ENCODE assay signal across 28 mouse cellular contexts in the genomic region with DNA sequence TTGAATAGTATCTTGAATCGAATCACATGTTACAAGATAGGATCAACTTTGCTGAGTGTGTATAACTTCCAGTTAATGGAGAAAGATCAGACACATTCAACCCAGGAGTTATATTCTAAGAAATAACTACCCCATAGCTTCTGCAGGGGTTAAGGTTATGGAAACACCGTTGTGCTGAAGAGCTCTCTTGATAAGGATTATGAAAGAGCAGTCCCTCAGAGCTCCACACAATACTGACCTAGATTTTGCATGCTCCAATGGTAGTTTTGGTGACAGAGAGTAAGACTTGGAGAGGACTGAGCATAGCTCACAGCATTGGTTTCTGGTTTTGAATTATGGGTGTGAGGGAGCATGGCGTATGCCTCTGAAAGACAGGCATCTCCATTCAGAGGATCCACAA.
"Had no signal": no experiment of that assay in that cellular context is flagged by ENCODE, and none has a peak within 500 bp of the region (broad histone marks: within the 10 kb centered on the region; RNA-seq: fewer than 3 reads in every experiment).

No protein-coding gene starts in this region.

- H3K4me2 ChIP-seq: embryonic facial prominence, embryonic 12.5 days; embryonic facial prominence, embryonic 13.5 days; embryonic facial prominence, embryonic 15.5 days; forebrain, embryonic 12.5 days; forebrain, embryonic 13.5 days; forebrain, embryonic 15.5 days had no signal

- H3K36me3 ChIP-seq: embryonic facial prominence, embryonic 10.5 days; embryonic facial prominence, embryonic 12.5 days; embryonic facial prominence, embryonic 13.5 days; embryonic facial prominence, embryonic 15.5 days; forebrain, embryonic 10.5 days; forebrain, embryonic 12.5 days; forebrain, embryonic 15.5 days had no signal

- H3K4me3 ChIP-seq: embryonic facial prominence, embryonic 10.5 days; embryonic facial prominence, embryonic 12.5 days; embryonic facial prominence, embryonic 13.5 days; embryonic facial prominence, embryonic 15.5 days; erythroblast, embryonic 14.5 days; forebrain, embryonic 10.5 days; forebrain, embryonic 12.5 days; forebrain, embryonic 13.5 days; forebrain, embryonic 15.5 days; gastrocnemius, adult 2 months; heart, adult 2 months had no signal

- H3K9ac ChIP-seq: embryonic facial prominence, embryonic 12.5 days; embryonic facial prominence, embryonic 13.5 days; embryonic facial prominence, embryonic 15.5 days; forebrain, embryonic 12.5 days; forebrain, embryonic 13.5 days; forebrain, embryonic 15.5 days; forebrain, postnatal 0 days had no signal

- DNase-seq: cerebellum, adult 2 months; cerebellum, adult 8-10 months; cerebellum, adult 9-10 months; cerebellum, adult 9-11 months; cerebellum, postnatal 10 days; cerebellum, postnatal 14 days; cerebellum, postnatal 25 days; cerebellum, postnatal 36 days; embryo, embryonic 11 days; forebrain, postnatal 0 days; gastrocnemius, adult 2 months; gastrocnemius, postnatal 10 days; gastrocnemius, postnatal 14 days; gastrocnemius, postnatal 25 days; gastrocnemius, postnatal 36 days; heart, adult 18-20 months; heart, adult 2 months had no signal

- H3K27me3 ChIP-seq: embryonic facial prominence, embryonic 12.5 days; embryonic facial prominence, embryonic 13.5 days; embryonic facial prominence, embryonic 15.5 days; forebrain, embryonic 12.5 days; forebrain, embryonic 13.5 days; forebrain, embryonic 15.5 days had no signal

- ATAC-seq: forebrain, embryonic 13.5 days; forebrain, embryonic 14.5 days; forebrain, embryonic 15.5 days; forebrain, embryonic 16.5 days; forebrain, postnatal 0 days had no signal

- H3K4me1 ChIP-seq: embryonic facial prominence, embryonic 10.5 days; embryonic facial prominence, embryonic 12.5 days; embryonic facial prominence, embryonic 13.5 days; embryonic facial prominence, embryonic 15.5 days; forebrain, embryonic 10.5 days; forebrain, embryonic 12.5 days; forebrain, embryonic 13.5 days; forebrain, embryonic 15.5 days had no signal

- H3K27ac ChIP-seq: embryonic facial prominence, embryonic 10.5 days; embryonic facial prominence, embryonic 12.5 days; embryonic facial prominence, embryonic 13.5 days; embryonic facial prominence, embryonic 15.5 days; forebrain, embryonic 10.5 days; forebrain, embryonic 12.5 days; forebrain, embryonic 13.5 days; forebrain, embryonic 15.5 days; gastrocnemius, adult 2 months; heart, adult 2 months had no signal

- H3K9me3 ChIP-seq: embryonic facial prominence, embryonic 10.5 days; embryonic facial prominence, embryonic 12.5 days; embryonic facial prominence, embryonic 13.5 days; embryonic facial prominence, embryonic 15.5 days; forebrain, embryonic 10.5 days; forebrain, embryonic 12.5 days; forebrain, embryonic 13.5 days; forebrain, embryonic 15.5 days had no signal
